Mouse (Mus musculus) lung, embryonic 15.5 days (tissue): ENCODE results near the gene Mnx1. TPM values are rescaled to one million over a fixed set of nuclear protein-coding genes. Genes with fewer than 3 reads are reported as not detected.

ENCODE experiments used
- polyA plus RNA-seq: library from polyadenylated mRNA; unstranded; fragments of >200 nt; fragmentation: Nextera tagmentation; extraction: Ambion mirVana; gene quantifications from 2 replicates; pipeline ENCODE4 v1.2.1, GENCODE M21; 2015

Gene Mnx1
- polyA plus RNA-seq, 1 experiment from 2014 or later = not detected

Other genes with a start within 250 kb of the Mnx1 start
- gene Lmbr1, start 100.1 kb downstream of the Mnx1 start, polyA plus RNA-seq = 9.8 and 11.6 TPM in 2 replicates
- 25.7 and 29.5 TPM in 2 replicates for gene Nom1, start 43.8 kb downstream of the Mnx1 start, polyA plus RNA-seq
- gene Ube3c, start 90.8 kb upstream of the Mnx1 start, polyA plus RNA-seq = 29.0 and 29.6 TPM in 2 replicates